Mouse (Mus musculus) brain, embryonic 18.5 days (tissue): ENCODE results near the gene Rtl1.

Experiments
- DNase-seq: peaks from one replicate; pipeline ENCODE4 v3.0.0-alpha.2; 2012; ENCODE audit warnings: low read depth, low spot score

Rtl1 gene

DNA sequence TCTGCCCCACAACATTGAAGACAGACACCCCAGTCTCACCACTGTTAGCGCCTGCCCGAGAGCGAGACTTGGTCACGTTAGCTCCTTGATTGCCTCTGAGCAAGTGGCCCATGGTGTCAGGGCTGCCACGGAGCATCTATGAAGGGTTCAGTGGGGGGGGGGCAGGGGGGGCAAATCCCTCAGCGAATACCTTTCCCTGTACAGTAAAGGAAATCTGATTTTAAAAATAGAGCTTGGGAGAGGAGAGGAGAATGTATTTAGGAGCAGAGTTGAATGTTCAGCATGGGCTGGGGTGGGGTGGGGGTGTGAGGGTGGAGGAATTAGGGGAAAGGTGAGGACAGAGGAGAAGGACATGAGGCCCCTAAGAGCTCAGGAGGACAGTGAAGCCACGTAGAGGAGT, at the start of gene Rtl1:
Gene Rtl1, minus strand, starts transcription at position 101 of the 400 bp plus-strand sequence.
- DNase-seq: no peak

DNA sequence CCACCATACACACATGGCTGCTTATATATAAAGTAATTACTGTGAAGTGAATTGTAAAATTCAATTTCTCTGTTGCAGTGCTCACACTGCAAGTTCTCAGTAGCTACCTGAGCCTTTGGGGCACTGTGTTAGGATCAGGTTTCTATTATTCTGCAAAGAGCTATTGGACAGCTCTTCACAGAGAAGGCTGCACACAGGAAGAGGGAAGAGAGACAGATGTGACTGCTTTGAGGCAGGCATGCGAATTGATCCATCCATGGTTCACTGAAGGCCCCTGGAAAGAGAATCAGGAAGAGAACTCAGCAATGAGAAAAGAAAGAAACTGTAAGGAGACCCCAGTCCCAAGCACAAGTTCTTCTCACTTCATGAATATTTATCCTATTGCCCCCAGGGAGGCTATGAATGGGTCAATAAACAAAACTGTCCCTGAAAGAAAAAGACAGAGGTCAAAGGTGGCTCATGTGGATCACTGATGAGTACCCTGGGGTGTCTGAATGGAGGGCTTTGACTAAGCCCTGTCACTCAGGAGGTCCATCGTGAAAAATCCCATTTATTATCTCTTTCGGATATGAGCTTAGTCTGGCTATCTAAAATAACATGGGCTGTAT, 40.5 kb upstream of the Rtl1 start:
- DNase-seq: no peak

DNA sequence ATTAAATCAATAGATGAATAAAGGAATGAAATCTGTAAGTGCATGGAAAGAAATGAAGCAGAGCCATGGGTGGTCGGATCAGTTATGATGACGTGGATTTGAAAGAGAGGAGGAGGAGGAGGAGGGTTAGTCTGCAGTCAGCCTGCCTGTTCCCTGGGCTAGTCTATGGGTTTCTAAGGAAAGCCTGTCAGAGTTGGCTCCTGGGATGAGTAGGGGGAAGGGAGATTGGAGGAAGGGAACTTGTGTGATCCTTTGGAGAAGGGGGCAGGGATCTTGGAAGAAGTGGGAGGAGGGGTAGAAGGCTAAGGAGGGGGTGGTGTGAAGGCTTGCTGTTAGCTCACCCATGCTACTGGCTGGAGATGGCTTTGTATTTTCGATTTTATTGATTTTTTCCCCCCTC, 31.9 kb upstream of the Rtl1 start:
- no peak for DNase-seq

DNA sequence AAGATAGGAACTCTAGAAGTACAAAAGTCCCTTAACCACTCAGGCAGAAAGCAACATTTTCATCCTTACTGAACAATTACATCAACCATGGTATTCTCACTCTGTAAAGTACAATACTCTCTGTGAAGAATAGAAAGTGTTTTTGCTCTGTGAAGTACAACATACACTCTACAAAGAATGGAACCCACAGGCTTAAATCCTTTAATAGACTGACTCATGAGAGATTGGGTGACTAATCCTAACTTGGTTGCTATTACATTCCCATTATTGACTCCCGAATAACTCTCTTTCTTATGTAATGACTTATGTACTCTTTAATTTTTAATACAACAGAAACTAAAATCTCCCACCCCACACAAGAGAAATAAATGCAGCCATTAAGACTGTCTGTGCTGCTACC, 28.8 kb upstream of the Rtl1 start:
- DNase-seq: no peak

DNA sequence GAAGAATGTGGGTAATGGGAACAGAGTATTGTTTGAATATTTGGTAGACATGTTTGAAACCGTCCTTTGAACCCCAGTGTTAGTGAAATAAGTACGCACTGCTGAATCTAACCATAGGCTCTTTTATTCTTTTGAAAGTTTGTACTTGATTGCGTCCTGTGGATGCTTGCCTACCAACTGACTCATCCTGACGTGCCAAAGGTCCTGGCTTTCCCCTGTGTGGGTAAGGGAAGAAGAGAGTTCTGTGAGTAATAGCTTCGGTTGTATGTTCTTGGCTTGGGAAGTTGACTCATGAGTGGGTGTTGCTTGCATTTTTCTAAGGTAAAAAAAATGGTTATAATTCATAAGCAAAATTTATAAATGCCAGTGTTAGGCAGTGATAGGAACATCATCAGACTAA, 26.8 kb upstream of the Rtl1 start:
- DNase-seq: no peak

DNA sequence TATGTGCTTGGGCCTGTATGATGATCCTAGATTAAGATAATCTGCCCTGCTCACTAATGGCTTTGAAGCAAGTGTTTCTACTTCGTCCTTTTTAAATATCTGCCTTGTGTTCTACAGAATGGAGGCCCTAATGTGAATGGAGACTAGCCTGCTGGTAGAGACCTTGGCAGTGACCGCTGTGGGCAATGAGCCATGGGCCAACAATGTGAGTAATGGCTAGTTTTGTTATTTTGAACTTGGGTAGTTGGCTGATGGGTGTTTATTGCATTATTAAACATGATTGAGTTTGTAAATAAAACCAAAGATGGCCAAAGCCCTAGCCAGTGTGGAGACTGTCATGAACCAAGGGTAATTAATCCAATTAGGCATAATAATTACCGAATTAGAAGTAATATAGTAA, 20.1 kb upstream of the Rtl1 start:
- no peak for DNase-seq

DNA sequence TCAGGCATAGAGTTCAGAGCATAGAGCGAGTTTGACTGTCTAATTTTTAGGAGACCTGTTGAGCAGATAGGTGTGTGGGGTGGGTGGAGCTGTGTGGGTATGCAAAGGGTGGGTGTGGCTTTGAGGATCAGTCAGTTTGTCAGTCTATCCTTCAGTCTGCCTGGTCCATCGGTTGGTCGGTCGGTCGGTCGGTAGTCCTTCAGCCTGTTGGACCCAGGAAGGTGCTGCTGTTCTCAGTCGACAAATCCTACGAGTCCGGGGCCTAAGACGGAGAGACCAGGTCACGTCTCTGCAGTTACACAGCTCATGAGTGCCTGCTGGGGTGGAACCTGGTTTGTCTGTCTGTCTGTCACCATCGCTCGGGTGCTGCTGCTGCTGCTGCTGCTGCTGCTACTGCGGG, 17.9 kb upstream of the Rtl1 start:
- DNase-seq: no peak

DNA sequence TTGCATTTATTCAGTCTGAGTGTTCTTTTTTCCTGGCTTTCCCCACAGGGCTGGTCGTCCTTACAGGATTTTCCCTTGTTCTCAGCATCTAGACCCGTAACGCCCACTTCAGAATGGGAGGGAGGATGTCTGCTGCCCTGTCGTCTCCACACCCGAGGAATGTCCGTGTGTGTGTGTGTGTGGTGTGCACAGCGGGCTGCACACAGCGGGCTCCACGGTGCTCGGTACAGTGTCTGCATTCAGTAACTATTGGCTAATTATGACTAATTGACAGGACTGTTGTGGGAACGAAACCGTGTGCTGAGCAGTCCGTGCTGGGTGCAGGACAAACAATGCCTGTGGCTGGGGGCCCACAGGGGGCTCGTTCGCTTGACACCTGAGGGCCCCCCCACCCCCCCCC, 17.0 kb upstream of the Rtl1 start:
- DNase-seq: no peak

DNA sequence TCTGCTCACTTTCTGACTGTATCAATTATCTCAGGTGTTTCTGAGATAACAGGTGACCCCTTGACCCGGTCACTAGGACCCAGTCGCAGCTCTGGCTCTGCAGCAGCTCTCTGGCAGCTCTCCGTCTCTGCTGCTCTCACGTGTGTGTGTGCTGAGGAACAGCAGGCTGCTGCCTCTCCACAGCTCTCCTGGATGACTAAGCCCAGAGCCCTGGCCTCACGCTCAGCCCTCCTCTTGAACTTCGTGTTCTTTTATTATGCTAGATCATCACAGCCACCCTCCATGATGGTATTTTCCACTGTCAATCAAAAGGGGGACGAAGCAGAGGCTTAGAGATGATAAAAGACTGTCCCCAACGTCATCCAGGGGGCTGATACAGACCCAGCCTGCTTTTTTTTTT, 15.2 kb upstream of the Rtl1 start:
- no peak for DNase-seq

DNA sequence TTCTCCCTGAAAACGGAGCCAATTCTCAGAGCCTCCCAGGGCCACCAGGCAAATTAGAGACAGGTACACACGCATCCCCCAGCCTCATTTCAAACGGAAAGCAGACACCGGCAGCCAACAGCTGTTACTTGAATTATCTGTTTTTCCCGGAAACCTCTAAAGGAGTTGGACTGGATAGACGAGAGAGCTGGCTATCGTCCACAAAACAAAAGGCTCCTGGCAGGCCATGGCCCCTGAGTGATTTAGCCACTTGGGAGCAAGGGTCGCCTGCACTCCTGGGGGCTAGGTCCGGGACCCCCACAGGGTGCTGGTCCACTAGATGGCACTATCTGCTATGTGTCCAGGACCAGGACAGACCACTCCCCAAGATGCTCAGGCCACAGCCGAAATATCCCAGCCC, 14.3 kb upstream of the Rtl1 start:
- DNase-seq: no peak

DNA sequence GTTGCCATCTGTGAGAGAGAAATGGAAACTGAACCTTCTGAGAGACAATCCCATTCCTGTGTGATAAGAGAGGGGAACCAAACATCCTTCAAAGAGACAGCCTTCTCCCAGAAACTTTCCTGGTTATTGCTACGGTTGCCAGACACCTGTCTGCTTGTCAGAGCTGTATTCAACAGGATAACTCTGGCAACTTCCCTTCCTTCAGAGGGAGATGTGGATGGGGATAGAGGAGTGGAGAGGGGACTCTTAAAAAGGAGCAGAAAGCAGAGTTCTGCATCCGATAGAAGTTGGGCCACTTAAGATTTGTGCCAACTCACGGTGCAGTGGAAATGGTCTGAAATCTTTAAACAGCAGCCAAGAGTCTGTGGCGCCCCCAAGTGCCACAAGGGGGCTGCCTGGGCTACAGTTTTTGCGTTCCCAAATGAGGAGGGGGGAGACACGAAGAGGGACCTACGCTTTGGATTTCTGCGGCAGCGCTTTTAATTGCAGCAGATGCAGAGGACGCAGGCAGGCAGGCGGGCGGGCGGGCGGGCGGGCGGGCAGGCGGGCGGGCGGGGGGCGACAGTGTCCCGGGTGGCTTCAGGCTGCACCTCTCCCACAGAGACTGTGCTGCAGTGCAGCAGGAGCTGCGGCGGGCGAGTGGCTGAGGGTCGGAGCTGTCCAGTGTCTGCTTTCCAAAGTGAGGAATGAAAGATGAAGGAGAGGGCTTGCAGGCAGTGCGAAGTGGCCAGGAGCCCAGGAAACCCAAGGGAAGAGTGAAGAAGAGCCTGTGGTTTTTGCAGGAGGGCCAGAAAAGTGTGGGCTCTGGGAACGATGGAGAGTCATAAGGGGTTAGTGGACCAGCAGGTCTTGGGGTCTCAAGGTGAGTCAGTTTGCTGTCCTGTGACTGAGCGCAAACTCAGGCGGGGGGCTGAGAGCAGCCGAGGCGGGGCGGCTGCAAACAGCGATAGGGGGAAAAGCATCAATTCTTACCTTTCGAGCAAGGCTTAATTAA, 12.6 kb upstream of the Rtl1 start:
- no peak for DNase-seq

DNA sequence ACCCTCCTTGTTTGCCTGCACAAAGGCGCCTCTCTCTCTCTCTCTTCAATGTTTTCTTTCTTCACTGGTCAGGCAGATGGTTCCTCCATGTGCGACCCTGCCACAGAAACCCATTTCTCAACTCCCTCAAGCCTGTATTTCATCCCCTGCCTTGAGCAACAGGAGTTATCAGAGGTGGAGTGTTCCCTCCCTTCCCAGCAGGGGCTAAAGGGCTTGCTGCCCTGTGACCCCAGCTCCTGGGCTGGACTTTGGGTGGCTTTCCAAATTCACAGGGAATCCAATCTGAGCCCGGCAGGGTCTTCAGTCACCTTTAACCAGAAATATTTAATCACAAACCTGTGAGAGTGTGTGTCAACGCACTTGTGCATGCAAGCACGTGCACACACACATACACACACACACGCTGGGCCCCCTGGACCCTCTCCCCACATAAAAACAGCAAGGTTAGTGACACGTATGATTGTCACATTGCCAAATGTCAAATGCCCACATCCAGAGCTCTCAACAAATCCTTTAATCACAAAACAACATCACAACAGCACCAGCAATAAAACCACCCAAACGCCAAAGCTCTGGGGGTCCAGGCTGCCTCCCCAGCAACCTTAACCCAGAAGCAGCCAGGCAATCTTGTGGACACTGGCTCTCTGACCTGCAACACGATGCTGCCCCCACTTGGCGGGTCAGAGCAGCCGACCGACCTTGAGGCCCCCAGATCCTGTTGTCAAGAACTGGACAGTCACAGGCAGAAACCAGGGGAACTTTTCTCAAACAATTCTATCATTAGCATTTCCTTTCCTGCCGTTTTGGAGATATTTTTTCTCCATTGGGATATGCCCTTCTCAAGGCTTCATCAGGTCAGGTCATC, 8.7 kb upstream of the Rtl1 start:
- no peak for DNase-seq

DNA sequence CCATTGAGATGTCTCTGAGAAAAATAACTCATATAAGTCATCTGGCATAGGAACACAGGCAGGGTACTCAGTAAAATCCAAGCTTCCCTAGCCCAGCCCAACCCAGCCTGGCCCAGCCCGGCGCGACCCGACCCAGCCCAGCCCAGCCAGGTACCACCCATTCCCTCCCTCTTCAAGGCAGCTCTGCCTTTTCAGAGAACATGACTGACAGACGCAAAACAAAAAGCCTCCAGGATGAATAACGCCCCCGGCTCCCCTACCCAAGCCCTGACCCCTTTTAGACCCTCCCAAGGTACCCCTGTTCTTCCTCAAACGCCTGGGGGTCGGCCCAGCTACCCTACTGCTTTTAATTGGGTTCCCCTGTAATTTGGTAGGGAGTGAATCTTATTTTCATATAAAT, 7.8 kb upstream of the Rtl1 start:
- no peak for DNase-seq

DNA sequence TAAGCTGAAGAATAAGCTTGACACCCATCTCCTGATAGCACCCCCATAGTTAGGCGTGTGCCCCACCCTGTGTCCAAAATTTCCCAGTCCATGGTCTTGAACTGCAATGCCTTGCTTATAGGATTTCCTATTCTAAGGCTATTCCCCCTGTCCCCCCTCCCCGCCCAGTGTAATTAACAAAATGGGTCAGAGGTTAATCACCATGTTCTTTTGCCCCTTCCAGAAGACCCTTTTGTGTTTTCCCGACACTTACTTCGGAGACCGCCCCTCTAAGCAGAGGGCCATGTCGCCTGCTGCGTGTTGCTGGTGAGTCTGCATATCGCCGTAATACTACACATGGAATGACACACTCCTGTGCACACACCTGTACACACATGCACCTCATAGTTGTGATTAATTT, 7.1 kb upstream of the Rtl1 start:
- DNase-seq: no peak

DNA sequence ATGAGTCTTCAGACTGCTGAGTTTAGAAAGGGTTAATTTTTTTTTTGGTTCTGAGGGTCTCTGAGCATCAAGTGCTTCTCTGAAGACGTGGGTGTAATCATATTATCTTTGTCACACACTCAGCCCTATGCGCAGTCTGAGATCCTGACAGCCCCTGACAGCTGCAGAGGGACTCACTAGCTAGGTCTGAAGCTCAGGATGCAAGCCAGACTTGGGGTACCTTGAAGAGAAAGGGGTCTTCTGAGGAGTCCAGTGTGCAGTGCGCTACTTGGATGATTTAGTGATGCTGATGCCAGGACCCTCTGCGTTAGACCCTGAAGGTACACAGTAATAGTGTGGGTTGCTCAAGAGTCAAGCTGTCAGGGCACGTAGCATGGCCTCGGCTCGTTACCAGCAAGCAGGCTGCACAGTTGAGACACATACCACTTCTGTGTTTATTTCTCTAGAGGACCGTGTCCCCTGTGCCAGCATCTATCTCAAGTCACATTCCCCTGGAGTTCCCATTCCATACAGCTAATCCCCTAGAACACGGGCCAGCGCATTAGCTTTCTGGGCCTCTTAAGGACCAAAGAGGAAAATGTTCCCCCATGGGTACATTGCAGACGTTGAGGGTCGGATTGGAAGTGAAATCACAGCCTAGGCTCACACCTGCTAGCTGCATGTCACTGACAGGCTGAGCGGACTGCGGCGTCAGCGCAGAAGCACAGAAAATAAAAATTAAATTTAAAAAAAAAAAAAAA, 5.0 kb upstream of the Rtl1 start:
- no peak for DNase-seq

DNA sequence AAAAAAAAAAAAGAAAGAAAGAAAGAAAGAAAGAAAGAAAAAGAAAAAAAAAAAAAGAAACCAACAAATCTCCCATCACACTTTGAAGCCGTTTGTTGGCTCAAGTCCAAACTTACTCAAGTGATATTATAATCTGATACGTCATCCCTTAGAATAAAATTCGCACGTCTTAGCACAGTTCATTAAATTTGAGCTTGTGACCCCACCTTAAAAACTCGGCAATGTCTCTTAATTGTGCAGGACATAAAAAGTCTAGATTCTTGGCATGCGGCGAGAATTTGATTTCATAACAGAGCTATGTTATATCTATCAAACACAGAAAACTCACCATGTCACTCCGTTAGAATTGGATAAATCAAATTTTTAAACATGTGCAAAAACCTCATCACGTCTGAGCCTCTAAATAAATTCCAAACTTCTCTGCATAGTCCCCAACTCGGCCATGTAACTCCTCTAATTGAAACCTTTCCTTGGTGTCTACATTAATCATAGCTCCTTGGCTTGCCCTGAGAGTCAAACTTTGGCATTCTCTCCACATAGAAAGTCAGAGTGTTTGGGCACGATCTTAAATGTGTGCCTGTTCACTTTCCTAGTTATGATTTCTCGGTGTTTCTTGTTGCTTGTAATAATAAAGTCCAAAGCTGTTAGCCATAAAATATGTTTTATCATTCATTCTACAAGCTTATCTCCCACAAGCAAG, 1.4 kb downstream of the Rtl1 start:
- no peak for DNase-seq

DNA sequence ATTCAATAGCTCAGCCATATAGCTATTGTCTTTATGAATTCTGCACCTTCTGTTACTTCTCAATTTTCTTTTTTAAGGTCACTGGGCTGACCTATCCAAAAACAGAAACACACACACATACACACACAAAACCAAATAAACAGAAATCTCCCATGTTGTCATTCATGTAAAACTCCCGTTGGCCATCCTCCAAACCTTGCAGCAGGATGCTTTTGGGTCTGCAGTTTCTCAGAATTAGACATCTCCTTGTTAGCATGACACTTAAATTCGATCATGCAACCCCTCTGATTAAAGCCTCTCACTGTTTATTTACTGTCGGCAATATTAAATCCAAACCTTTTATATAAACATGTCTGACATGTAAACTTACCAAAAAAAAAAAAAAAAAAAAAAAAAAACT, 3.4 kb downstream of the Rtl1 start:
- no peak for DNase-seq

DNA sequence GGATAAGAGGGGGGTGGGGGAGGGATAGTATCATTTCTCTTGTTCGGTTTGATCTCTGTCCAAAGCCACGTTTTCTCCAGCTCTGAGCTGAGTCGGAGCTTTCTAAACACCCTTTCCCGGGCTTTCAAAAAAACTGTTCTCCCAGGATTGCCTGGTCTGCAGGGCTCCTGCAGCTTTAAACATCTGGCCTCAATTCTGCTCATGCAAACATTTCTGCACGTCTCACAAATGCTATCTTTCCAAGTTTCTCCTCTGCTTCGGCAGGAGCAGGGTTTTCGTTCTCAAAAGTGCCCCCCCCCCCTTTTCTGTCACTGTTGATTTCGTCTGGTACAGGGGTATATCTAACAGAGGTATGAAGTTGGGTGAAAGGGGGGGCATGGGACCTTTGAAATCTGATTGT, 3.9 kb downstream of the Rtl1 start:
- no peak for DNase-seq

DNA sequence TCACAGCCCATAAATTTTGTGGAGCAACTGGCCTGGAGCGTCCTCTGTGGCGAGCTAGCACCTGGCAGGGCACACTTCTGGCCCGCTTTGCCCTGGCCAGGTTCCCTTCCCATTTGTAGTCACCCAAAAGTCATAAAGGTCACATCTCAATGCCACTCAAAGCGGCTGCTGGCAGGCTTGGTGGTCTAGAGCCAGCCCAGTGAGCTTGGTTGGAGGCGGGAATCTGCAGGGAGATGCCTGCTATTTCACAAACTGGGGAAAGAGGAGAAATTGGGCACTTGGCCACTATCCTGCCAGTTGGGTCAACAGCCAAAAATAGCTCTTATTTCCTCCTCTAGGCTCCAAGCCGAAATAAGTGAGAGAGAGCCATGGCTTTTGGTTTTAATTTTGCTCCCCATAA, 4.4 kb downstream of the Rtl1 start:
- DNase-seq: peak; percentile 22

DNA sequence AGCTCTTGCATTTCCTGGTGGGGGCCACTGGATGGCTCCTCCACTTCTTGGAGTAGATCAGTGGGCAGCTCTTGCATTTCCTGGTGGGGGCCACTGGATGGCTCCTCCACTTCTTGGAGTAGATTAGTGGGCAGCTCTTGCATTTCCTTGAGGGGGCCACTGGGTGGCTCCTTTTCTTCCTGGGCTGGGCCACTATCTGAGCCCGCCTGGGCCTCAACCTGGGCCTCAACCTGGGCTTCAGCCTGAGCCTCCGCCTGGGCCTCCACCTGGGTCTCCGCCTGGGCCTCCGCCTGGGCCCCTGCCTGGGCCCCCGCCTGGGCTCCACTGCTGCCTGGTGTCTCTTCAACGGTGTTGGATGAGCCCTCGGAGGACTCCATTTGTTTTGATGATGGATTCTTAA, 5.2 kb downstream of the Rtl1 start:
- no peak for DNase-seq

DNA sequence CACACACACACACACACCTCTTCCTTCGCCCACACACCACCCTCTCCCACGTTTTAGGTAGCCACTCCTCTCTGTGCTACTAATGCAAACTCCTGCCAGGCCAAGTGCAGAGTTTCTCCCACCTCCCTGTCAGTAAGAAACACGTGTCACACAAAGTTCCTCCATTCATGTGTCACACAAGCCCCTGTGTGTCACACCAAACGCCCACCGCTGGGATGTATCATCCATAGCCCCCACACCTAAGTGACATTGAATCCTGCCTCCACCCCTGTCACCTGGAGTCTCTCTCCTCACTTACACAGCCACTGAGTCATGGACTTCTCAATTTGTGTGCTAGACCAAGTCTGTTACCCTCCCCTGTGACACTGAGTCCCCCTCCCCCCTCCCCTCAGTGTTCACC, 17.9 kb downstream of the Rtl1 start:
- DNase-seq: no peak
